Mouse (Mus musculus): ENCODE data around the gene Gm13691. TPM values are rescaled to one million over a fixed set of nuclear protein-coding genes. Genes with fewer than 3 reads are reported as not detected.
"Not testable (repeated sequence)": the region's sequence is repeated elsewhere in the genome, so short reads cannot be mapped to it uniquely, and the experiment has no call there.

Gene Gm13691
- not detected in 2 replicates for polyA plus RNA-seq (2015; fragmentation: Nextera tagmentation; extraction: Ambion mirVana)

DNA sequence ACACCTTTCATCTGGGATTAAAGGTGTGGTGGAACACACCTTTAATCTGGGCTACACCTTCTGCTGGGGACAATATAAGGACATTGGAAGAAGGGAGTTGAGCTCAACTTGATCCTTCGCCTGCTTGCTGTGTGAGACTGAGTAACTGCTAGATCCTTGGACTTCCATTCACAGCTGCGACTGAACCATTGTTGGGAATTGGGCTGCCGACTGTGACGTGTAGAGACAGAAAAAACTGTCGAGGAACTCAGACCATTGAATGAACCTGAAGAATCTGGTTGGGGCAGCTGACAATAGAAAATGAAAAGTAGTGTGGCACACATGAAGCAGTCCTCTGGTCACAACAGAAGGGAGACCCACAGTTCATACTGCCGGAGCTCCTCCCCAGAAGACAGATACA is at the start of gene Gm13691:
TSS of gene Gm13691 (plus strand) at position 301 of the 400 bp plus-strand sequence.
- not testable (repeated sequence) for H3K27ac ChIP-seq (replicated peaks); H3K9ac ChIP-seq; H3K4me2 ChIP-seq; H3K4me3 ChIP-seq; ATAC-seq (ENCODE audit: extremely low read depth, insufficient number of reproducible peaks, low FRiP score, low TSS enrichment); H3K36me3 ChIP-seq; H3K4me1 ChIP-seq; H3K9me3 ChIP-seq; H3K27me3 ChIP-seq (replicated peaks)
- WGBS, result no CpG with 5 or more reads among the region's 6 CpGs

DNA sequence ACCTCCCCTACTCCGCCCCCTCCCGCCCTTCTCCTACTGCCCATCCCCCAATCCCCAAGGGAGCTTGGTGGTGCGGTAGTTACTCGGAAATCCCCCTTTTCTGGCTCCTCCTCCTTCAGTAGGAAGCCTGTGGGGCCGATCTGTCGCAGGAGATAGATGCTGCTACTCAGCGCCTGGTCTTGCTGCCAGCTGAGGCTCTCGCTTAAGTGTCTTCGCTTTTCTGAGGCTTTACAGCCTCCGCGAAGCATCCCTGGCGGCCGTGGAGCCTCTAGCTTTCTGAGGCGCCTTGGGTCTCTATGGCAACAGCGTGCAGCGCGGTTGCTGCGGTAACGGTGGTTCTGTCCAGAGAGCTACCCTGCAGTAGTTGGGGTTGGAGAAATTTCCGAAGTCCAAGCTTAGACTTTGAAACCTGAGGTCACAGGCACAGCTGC is 49.4 kb upstream of the Gm13691 start, which contains the start of gene Zswim2:
TSS of gene Zswim2 (minus strand) at position 298 of the 431 bp plus-strand sequence.
- Histone ChIP-seq H3K9me3 (no peaks in the 10 kb centered on the region), H3K27me3 (replicated peaks) (no peaks in the 10 kb centered on the region), H3K36me3 (no peaks in the 10 kb centered on the region), H3K9ac (no peak within 1 kb of the TSS), H3K4me2 (peak within 1 kb of the TSS; percentile 66), H3K27ac (replicated peaks) (no peak within 1 kb of the TSS), H3K4me3 (peak within 1 kb of the TSS; percentile 38), H3K4me1 (peaks cover 5% of the 10 kb centered on the region; the same call in 1 of the 2 replicates)
- ATAC-seq (ENCODE audit: extremely low read depth, insufficient number of reproducible peaks, low FRiP score, low TSS enrichment), result no peak
- WGBS, result under 1% methylated on average over 20 of the region's 20 CpGs

DNA sequence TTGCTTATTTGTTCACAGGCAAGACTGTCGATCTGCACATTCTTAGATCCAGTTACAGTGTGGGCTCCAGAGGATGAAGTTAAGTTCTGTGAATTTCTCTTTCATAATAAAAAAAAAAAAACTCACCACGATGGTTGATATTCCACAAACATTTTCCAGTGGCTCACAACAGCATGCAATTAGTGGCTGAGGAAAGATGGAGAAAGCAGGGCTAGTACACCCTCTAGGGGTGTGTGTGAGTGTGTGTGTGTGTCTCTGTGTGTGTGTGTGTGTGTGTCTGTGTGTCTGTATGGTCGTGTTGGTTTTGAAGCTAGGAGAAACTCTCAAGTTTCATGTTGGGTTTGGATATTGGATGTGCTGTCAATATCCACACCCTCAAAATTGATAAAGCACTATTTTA is 49.0 kb upstream of the Gm13691 start:
- Histone ChIP-seq H3K4me3 (peak overlapping the region; percentile 38), H3K4me2 (peak overlapping the region; percentile 66), H3K27ac (replicated peaks) (no peak overlapping the region), H3K9ac (no peak overlapping the region), H3K4me1 (peaks cover 5% of the 10 kb centered on the region; the same call in 1 of the 2 replicates), H3K36me3 (no peaks in the 10 kb centered on the region), H3K27me3 (replicated peaks) (no peaks in the 10 kb centered on the region), H3K9me3 (no peaks in the 10 kb centered on the region)
- ATAC-seq (ENCODE audit: extremely low read depth, insufficient number of reproducible peaks, low FRiP score, low TSS enrichment), result no peak
- 38% methylated on average over 3 of the region's 3 CpGs for WGBS

DNA sequence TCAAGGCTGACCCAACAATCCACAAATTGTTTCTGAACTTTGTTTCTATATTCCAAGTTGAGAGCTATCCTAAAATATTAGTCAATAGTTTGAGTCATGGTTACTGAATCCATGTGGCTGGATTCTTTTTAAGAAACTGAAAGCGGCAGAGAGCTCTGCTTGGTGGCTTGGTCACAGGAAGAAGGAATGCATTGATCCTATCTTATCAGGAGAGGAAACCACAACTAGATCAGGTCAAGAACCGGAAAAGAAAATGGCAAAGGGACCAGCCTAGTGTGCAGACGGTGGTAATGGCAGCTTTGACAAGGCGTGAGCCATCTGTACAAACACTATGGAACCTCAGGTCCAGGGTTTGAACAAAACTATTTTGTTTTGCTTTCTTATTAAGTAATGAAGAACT is 48.6 kb upstream of the Gm13691 start:
- Histone ChIP-seq H3K4me1 (peaks cover 5% of the 10 kb centered on the region; the same call in 1 of the 2 replicates), H3K36me3 (no peaks in the 10 kb centered on the region), H3K27ac (replicated peaks) (no peak overlapping the region), H3K4me2 (no peak overlapping the region), H3K9me3 (no peaks in the 10 kb centered on the region), H3K9ac (no peak overlapping the region), H3K27me3 (replicated peaks) (no peaks in the 10 kb centered on the region), H3K4me3 (no peak overlapping the region)
- no peak for ATAC-seq (ENCODE audit: extremely low read depth, insufficient number of reproducible peaks, low FRiP score, low TSS enrichment)
- 34% methylated on average over 4 of the region's 4 CpGs for WGBS

DNA sequence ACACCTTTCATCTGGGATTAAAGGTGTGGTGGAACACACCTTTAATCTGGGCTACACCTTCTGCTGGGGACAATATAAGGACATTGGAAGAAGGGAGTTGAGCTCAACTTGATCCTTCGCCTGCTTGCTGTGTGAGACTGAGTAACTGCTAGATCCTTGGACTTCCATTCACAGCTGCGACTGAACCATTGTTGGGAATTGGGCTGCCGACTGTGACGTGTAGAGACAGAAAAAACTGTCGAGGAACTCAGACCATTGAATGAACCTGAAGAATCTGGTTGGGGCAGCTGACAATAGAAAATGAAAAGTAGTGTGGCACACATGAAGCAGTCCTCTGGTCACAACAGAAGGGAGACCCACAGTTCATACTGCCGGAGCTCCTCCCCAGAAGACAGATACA is 35.0 kb upstream of the Gm13691 start, which contains the start of gene Gm13698:
TSS of gene Gm13698 (plus strand) at position 301 of the 400 bp plus-strand sequence.
- H3K4me2 ChIP-seq; H3K9ac ChIP-seq; H3K9me3 ChIP-seq; H3K4me1 ChIP-seq; H3K27ac ChIP-seq (replicated peaks); H3K4me3 ChIP-seq; H3K36me3 ChIP-seq; ATAC-seq (ENCODE audit: extremely low read depth, insufficient number of reproducible peaks, low FRiP score, low TSS enrichment); H3K27me3 ChIP-seq (replicated peaks): not testable (repeated sequence)
- no CpG with 5 or more reads among the region's 6 CpGs for WGBS

DNA sequence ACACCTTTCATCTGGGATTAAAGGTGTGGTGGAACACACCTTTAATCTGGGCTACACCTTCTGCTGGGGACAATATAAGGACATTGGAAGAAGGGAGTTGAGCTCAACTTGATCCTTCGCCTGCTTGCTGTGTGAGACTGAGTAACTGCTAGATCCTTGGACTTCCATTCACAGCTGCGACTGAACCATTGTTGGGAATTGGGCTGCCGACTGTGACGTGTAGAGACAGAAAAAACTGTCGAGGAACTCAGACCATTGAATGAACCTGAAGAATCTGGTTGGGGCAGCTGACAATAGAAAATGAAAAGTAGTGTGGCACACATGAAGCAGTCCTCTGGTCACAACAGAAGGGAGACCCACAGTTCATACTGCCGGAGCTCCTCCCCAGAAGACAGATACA is 29.1 kb upstream of the Gm13691 start, which contains the start of gene Gm13693:
TSS of gene Gm13693 (plus strand) at position 301 of the 400 bp plus-strand sequence.
- no CpG with 5 or more reads among the region's 6 CpGs for WGBS
- not testable (repeated sequence) for H3K4me3 ChIP-seq; H3K4me1 ChIP-seq; H3K9me3 ChIP-seq; H3K27ac ChIP-seq (replicated peaks); H3K27me3 ChIP-seq (replicated peaks); H3K9ac ChIP-seq; H3K36me3 ChIP-seq; H3K4me2 ChIP-seq; ATAC-seq (ENCODE audit: extremely low read depth, insufficient number of reproducible peaks, low FRiP score, low TSS enrichment)

DNA sequence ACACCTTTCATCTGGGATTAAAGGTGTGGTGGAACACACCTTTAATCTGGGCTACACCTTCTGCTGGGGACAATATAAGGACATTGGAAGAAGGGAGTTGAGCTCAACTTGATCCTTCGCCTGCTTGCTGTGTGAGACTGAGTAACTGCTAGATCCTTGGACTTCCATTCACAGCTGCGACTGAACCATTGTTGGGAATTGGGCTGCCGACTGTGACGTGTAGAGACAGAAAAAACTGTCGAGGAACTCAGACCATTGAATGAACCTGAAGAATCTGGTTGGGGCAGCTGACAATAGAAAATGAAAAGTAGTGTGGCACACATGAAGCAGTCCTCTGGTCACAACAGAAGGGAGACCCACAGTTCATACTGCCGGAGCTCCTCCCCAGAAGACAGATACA is 23.3 kb upstream of the Gm13691 start, which contains the start of gene Gm13695:
TSS of gene Gm13695 (plus strand) at position 301 of the 400 bp plus-strand sequence.
- H3K9ac ChIP-seq; H3K4me1 ChIP-seq; H3K27me3 ChIP-seq (replicated peaks); H3K9me3 ChIP-seq; ATAC-seq (ENCODE audit: extremely low read depth, insufficient number of reproducible peaks, low FRiP score, low TSS enrichment); H3K4me2 ChIP-seq; H3K27ac ChIP-seq (replicated peaks); H3K4me3 ChIP-seq; H3K36me3 ChIP-seq: not testable (repeated sequence)
- WGBS, result no CpG with 5 or more reads among the region's 6 CpGs

DNA sequence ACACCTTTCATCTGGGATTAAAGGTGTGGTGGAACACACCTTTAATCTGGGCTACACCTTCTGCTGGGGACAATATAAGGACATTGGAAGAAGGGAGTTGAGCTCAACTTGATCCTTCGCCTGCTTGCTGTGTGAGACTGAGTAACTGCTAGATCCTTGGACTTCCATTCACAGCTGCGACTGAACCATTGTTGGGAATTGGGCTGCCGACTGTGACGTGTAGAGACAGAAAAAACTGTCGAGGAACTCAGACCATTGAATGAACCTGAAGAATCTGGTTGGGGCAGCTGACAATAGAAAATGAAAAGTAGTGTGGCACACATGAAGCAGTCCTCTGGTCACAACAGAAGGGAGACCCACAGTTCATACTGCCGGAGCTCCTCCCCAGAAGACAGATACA is 17.5 kb upstream of the Gm13691 start, which contains the start of gene Gm13696:
TSS of gene Gm13696 (plus strand) at position 301 of the 400 bp plus-strand sequence.
- H3K9me3 ChIP-seq; H3K9ac ChIP-seq; H3K4me3 ChIP-seq; H3K36me3 ChIP-seq; ATAC-seq (ENCODE audit: extremely low read depth, insufficient number of reproducible peaks, low FRiP score, low TSS enrichment); H3K27ac ChIP-seq (replicated peaks); H3K27me3 ChIP-seq (replicated peaks); H3K4me2 ChIP-seq; H3K4me1 ChIP-seq: not testable (repeated sequence)
- no CpG with 5 or more reads among the region's 6 CpGs for WGBS

DNA sequence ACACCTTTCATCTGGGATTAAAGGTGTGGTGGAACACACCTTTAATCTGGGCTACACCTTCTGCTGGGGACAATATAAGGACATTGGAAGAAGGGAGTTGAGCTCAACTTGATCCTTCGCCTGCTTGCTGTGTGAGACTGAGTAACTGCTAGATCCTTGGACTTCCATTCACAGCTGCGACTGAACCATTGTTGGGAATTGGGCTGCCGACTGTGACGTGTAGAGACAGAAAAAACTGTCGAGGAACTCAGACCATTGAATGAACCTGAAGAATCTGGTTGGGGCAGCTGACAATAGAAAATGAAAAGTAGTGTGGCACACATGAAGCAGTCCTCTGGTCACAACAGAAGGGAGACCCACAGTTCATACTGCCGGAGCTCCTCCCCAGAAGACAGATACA is 11.7 kb upstream of the Gm13691 start, which contains the start of gene Gm13694:
TSS of gene Gm13694 (plus strand) at position 301 of the 400 bp plus-strand sequence.
- H3K4me3 ChIP-seq; H3K36me3 ChIP-seq; H3K4me2 ChIP-seq; H3K27me3 ChIP-seq (replicated peaks); H3K9ac ChIP-seq; H3K9me3 ChIP-seq; ATAC-seq (ENCODE audit: extremely low read depth, insufficient number of reproducible peaks, low FRiP score, low TSS enrichment); H3K4me1 ChIP-seq; H3K27ac ChIP-seq (replicated peaks): not testable (repeated sequence)
- no CpG with 5 or more reads among the region's 6 CpGs for WGBS

DNA sequence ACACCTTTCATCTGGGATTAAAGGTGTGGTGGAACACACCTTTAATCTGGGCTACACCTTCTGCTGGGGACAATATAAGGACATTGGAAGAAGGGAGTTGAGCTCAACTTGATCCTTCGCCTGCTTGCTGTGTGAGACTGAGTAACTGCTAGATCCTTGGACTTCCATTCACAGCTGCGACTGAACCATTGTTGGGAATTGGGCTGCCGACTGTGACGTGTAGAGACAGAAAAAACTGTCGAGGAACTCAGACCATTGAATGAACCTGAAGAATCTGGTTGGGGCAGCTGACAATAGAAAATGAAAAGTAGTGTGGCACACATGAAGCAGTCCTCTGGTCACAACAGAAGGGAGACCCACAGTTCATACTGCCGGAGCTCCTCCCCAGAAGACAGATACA is 5.9 kb upstream of the Gm13691 start, which contains the start of gene Gm13697:
TSS of gene Gm13697 (plus strand) at position 301 of the 400 bp plus-strand sequence.
- not testable (repeated sequence) for H3K9me3 ChIP-seq; H3K36me3 ChIP-seq; H3K27me3 ChIP-seq (replicated peaks); H3K9ac ChIP-seq; H3K27ac ChIP-seq (replicated peaks); H3K4me1 ChIP-seq; H3K4me3 ChIP-seq; H3K4me2 ChIP-seq; ATAC-seq (ENCODE audit: extremely low read depth, insufficient number of reproducible peaks, low FRiP score, low TSS enrichment)
- WGBS, result no CpG with 5 or more reads among the region's 6 CpGs

DNA sequence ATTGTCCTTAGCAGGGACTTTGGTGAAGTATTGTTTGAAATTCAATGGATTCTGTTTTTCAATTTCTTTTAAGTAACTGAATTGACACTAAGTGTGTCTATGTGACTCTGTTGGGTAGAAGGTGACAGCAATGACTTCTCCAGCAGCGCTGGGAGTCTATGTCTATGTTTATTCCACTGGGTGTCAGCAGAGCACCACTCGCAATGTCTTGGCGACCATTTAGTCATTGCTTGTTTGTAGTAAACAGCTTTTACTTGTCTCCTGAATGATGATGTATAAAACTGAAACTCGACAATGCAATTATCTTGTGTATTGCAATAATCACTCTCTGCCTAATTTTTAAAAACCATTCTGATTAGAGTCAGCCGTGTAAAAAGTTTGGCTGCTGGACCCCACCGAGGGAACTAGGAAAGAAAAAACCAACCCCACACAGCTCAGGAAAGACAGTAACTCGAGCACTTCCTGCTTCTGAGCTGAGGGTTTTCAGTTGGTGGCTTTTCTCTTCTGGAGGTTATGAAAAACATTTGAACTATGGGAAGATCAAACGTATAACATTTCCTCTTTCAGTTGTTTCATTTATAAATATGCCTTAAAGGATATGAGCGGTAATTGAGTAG is 3.4 kb downstream of the Gm13691 start:
- H3K27ac ChIP-seq (replicated peaks); H3K9me3 ChIP-seq; H3K27me3 ChIP-seq (replicated peaks); ATAC-seq (ENCODE audit: extremely low read depth, insufficient number of reproducible peaks, low FRiP score, low TSS enrichment); H3K4me1 ChIP-seq; H3K4me3 ChIP-seq; H3K36me3 ChIP-seq; H3K9ac ChIP-seq: not testable (repeated sequence)
- WGBS, result 37% methylated on average over 8 of the region's 9 CpGs
- H3K4me2 ChIP-seq, result peak overlapping the region; percentile 33; the same call in 1 of the 2 replicates

DNA sequence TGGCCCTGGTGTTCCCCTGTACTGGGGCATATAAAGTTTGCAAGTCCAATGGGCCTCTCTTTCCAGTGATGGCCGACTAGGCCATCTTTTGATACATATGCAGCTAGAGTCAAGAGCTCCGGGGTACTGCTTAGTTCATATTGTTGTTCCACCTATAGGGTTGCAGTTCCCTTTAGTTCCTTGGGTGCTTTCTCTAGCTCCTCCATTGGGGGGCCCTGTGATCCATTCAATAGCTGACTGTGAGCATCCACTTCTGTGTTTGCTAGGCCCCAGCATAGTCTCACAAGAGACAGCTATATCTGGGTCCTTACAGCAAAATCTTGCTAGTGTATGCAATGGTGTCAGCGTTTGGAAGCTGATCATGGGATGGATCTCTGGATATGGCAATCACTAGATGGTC is 4.2 kb downstream of the Gm13691 start:
- H3K9me3 ChIP-seq; H3K36me3 ChIP-seq; H3K9ac ChIP-seq; H3K4me3 ChIP-seq; H3K27me3 ChIP-seq (replicated peaks); H3K4me2 ChIP-seq; ATAC-seq (ENCODE audit: extremely low read depth, insufficient number of reproducible peaks, low FRiP score, low TSS enrichment); H3K27ac ChIP-seq (replicated peaks); H3K4me1 ChIP-seq: not testable (repeated sequence)
- 80% methylated on average over 1 of the region's 3 CpGs for WGBS
